8 mouse cellular contexts compared by ENCODE assay signal in the genomic region with DNA sequence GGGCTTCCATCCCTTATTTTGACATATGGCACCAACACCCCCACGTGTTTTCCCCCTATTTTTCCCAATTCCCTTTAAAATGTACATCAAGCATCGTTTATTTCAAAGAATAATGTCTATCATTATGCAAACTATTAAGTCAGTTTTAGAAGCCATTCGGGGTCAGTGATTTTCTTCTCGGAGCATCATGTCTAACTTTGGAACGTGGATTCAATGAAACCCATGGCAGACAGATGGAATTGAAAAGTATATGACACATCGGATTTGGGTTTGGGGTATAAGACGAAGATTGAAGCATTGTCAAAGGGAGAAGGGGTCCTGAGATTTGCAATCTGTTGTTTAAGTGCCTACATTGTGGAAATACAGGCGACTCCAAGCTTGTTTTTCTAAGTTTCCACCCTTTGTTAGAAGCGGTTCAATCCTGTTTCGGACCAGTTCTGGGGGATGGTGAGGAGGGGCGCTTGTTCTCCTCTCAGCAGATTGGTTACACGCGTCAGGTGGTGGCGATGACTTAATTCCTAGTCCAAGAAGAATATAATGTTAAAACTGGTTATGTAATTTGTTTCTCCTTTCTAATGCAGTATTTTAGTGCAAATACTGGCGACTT. TPM values are rescaled to one million over a fixed set of nuclear protein-coding genes. Genes with fewer than 3 reads are reported as not detected.
DNase-seq lines count a peak whose midpoint lies in the region; ATAC-seq lines count a peak whose summit lies in the region.

No protein-coding gene starts in this region.

- peaks cover 10% of the 10 kb centered on the region; the same call in 1 of the 2 replicates for H3K36me3 ChIP-seq in hindbrain, embryonic 12.5 days

- no peak for ATAC-seq in hindbrain, embryonic 12.5 days (ENCODE audit: low FRiP score)

- no peaks in the 10 kb centered on the region for H3K9me3 ChIP-seq in hindbrain, embryonic 12.5 days (replicated peaks)

- peak overlapping the region; percentile 100 for H3K27ac ChIP-seq in hindbrain, embryonic 12.5 days

- H3K9ac ChIP-seq in hindbrain, embryonic 12.5 days: peak overlapping the region; percentile 99

- peak overlapping the region; percentile 56 for H3K4me2 ChIP-seq in hindbrain, embryonic 12.5 days (replicated peaks)

- peak; percentile 73 for DNase-seq in MEL-GATA-1-ER (ENCODE audit: extremely low read depth, low read depth)
- DNase-seq in cerebellum, adult 9-11 months: peak; percentile 69
- peak; percentile 79 to 84 for DNase-seq in frontal cortex, adult 2 months (ENCODE audit: extremely low spot score in 1 of 2, low spot score in 1 of 2)
- peak; percentile 71 to 87 for DNase-seq in layer of hippocampus, postnatal 14 days (ENCODE audit: low spot score in 2 of 2)
- DNase-seq in lung, postnatal 10 days: peak; percentile 90
- peak; percentile 47 for DNase-seq in ovary, postnatal 36 days (ENCODE audit: low spot score)
- DNase-seq in thymus, postnatal 36 days: peak; percentile 29 to 41

- H3K4me1 ChIP-seq in hindbrain, embryonic 12.5 days: 0 out of 2 replicates have a peak, but pooled peaks cover 2% of the 10 kb centered on the region

- WGBS in hindbrain, embryonic 12.5 days: under 1% methylated on average over 15 of the region's 15 CpGs

- peak overlapping the region; percentile 75 for H3K4me3 ChIP-seq in hindbrain, embryonic 12.5 days

- H3K27me3 ChIP-seq in hindbrain, embryonic 12.5 days: no peaks in the 10 kb centered on the region

RNA-seq across cellular contexts. Expression of gene Arrdc3, which starts 1.3 kb away (rescaled TPM):
- polyA plus RNA-seq in frontal cortex, adult 2 months (2012; rRNA removed): 29.4 and 31.8 TPM in 2 replicates
- polyA plus RNA-seq in hindbrain, embryonic 12.5 days (2016; fragmentation: Nextera tagmentation; extraction: Ambion mirVana): 78.9 and 87.9 TPM in 2 replicates
- total RNA-seq in layer of hippocampus, postnatal 14 days (2021): 10 to 100 TPM; 35.7 to 39.1 TPM

Comparison
In these comparisons a context has a peak if more than half of its experiments do, and no peak if none do; other contexts are left out.
1. DNase-seq: peak in every context shown above with its lines; median percentile 90 in lung, postnatal 10 days; 82 in frontal cortex, adult 2 months; 79 in layer of hippocampus, postnatal 14 days; 73 in MEL-GATA-1-ER; 69 in cerebellum, adult 9-11 months; 47 in ovary, postnatal 36 days; 35 in thymus, postnatal 36 days.